Mouse (Mus musculus) gastrocnemius, adult 18-20 months (tissue): ENCODE measurements around the gene Cux2. TPM values are rescaled to one million over a fixed set of nuclear protein-coding genes. Genes with fewer than 3 reads are reported as not detected.

Source experiments
- DNase-seq: peaks from one replicate; pipeline ENCODE4 v3.0.0; 2021; ENCODE audit warnings: low spot score
- total RNA-seq, 2 experiments: library from RNA; stranded (reverse); gene quantifications; 2 replicates each; pipeline ENCODE4 v1.2.3; 2021

Cux2 gene
- total RNA-seq, 2 experiments from 2014 or later, result 4.4 to 4.7 TPM

DNA sequence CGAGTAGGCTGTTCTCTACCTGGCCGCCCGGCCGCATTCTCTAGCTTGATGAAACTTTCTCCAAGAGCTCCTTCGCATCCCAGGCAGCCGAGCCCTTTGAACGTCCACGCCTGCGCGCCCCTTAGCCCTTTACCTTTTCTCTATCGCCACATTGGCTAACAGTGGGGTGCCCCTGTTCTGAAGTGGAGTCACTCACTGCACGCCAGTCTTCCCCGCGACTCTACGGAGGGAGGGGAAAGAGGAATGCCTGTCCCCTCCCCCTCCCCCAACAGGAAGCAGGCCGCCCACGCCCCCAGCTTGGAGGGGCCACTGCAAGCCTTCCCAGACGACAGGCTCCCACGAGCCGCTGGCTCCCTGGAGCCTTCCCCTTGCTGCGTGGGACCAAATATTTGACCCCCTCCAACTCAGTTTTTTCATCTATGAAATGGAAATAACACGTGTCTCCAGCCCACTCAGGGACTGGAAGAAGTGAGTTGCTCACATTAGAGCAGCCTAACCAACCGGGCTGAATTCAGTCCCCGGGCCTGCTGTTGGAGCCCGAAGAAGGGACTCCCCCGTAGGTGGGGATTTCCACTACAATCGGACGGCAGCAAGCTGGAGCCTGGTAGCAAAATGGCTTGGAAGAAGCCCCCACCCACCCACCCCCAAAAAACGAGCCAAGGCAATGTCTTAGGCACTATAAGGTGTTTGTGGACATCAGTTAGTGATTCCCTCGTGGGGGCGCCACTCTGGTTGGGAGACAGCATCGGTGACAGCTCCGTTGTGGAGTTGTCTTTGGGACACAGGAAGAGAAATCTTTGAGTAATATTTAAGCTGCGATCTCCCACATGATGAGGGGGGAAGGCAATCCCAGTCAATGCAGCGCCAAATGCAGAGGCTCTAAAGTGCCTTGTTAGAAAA lies 212.2 kb downstream of the Cux2 start, which contains the start of gene Sh2b3:
Sh2b3 (minus strand) TSS at position 206 of the 900 bp plus-strand sequence.
- peak; percentile 53 for DNase-seq

DNA sequence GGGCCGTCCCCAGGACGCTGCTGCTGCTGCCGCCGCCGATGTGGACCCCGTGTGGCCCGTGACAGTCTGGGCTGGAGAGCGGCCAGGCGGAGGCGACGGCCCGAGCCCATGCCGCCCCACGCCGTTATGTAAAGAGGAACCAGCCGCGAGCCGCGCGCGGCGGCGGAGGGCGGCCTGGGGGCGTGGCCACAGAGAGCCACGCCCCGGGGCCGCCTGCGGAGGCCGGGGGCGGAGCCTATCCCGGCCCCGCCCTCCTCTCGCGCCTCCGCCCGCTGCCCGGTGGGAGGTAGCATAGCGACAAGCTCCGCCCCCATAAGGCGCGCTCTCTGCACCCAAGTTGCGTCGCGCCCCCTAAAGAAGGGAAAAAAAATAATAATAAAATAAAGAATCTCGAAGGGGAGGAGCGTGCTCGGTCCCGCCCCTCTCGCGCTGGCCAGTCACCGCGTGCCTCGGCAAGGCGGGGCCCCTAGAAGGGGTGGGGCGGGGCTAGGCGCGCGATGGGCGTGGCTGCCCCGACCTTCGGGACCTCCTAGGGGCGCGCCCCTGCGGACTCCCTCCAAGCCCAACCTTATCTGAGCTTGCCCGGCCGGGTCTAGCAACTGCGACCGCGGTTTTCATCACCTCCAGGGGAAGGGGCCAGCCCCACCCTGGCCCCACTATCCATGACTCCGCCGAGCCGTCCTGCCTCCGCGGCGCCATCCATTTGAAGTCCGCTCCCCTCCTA lies 213.0 kb downstream of the Cux2 start:
- peak; percentile 91 for DNase-seq

DNA sequence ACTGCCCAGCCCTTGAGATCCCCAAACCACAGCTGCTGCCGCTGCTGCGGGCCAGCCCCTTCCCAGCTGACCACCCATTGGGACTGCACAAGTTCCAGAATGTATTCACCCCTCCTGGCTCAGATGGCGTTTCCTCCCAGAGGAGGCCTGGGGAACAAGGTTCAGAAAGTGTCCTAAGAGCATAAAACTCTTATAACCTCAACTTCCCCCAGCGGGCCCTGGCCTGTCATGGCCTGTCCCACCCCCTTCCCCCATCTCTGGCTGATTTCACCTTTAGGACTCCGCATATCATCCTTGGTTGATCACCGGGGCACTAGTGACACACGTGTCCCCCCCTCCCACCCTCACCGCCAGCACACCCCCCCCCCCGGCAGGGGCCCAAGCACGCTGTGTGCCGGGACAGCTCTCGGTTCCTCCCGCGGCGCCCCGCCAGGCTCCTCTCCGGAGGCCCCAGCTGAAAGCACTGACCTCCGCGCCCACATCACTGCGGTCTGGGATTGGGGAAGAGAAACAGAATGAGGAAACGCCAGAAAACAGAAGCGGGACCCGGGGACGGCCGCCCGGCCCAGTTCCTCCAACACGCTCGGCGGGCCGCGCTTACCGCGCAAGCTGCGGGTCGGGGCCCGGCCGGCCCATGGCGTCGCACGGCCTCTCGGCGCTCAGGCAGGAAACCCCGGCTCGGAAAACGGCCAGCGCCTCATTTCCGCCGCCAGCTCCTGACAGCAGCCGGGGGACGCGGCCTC lies 213.8 kb downstream of the Cux2 start:
- peak; percentile 71 for DNase-seq

DNA sequence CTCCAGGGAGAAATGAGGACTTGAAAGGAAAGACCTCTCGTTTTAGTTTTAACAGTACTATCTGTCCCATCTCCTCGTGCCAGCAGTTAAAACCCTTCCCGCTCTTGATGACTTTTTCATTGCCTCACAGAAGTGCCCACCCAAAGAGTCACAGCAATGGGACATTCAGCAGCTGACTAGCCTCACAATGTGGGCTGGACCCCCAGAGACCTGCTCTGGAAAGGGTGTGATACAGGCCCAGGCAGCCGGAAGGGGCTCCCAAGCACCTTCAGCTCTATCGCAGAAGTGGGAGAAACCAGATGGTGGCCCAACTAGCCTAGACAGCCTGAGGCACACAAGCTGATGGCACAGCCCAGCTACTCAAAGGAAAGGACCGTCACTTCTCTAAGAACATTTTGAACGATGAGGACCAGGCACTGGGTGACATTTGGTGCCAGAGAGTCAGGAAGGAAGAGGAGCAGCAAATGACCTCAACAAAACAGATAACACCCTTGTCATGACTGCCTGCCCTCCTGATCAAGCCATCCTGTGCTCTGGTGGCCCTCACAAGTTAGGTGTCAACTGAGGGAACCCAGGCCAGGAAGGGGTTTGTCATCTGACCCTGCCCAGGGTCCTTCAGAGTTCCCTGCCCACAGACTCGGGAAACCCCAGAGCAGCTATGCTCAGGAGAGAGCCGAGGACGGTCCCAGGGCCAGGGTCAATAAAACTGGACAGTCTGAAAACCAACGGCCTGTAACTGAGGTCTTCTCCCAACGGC lies 214.7 kb downstream of the Cux2 start:
- no peak for DNase-seq

DNA sequence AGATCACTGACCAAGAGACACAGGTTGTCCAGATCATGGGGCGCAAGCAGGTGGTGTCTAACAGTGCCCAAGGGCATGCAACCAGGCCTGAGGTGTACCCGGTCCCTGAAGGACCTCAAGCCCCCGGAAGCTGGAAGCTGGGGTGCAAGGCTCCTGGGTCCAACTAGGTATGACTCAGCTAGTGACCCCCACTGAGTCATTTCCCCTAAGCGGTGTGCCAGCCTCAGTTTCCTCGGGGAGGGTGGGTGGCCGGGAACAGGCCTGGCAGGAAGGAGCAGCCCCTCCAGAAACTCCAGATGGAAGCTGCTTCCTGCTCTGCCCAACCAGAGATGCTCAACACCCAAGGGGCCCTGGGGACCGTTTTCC lies 215.7 kb downstream of the Cux2 start:
- DNase-seq, result no peak

DNA sequence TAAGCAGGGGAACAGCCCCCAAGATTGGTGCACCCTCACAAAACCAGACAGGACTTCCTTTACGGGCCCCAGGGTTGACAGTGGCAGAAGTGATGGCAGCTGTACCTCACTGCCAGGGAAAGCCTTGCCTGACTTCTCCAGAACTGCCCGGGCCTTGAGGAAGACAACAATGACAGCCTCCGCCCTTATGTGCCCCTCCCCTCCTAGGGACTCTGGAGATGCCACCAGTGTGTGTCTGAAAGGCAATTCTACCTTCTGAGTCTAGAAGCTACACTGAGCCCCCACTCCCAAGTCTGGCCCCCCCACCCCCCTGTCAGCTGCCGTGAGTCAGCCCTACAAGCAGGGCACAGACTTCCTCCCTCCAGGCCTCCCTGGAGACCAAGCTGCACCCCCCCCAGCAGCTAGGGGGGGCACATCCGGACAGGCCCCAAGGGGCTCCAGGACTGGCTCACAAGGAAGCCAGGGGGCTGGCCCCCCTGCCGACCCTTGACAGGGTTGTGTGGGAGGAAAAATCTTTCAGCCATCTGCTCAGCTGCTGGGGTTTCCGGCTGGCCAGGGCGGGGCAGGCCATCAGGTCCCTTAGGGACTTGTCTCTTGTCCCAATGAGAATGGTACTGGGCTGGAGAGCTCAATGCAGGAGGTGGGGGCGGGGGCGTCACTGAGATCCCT lies 216.2 kb downstream of the Cux2 start:
- peak; percentile 55 for DNase-seq

DNA sequence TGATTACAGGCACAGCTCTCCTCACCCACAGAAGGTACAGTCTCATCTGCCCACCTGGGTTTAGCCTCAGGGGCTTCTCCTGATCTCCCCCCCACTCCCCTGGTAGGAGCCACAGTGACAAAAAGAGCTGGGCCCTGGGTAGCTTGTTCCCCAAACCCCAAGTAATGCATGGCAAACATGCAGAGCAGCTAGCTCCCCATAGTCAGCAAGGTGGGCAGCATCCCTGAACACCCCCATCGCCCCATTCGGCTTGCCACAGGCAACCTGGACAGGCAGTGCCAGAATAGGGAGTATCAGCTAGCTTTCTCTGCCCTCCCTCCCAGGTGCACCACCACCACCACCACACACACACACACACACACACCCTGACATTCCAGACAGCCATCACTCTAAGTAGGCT lies 216.7 kb downstream of the Cux2 start:
- DNase-seq, result no peak

DNA sequence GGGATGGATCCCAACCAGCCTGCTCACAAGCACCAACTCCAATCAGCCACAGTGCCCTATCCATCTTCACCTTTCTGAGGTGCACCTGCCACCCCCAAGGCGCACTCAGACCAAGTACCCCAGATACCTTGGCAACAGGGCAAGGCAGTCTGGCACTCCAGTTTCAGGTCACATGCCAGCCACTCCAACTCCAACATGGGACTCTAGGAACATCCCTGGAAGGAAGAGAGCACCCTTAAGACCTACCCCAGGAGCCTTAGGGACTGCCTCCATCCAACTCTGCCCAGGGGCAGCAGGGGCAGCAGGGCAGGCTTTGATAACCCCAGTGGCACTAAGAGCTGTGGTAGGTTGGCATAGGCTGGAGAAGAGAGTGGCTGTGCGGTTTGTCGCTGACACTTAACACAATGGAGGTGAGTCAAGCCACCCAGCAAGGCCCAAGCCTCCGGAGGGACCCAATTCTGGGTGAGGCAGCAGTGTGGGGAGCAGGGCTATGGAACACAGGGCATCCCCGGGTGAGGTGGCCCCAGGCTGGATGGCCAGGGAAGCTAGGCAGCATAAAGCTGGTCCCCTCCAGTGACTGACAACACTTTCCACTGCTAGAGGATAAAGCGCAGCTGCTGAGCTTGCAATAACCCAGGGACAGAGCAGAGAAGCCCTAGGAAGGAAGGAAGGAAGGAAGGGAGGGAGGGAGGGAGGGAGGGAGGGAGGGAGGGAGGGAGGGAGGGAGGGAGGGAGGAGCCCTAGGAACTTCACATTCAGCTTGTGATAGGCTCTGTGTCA lies 217.3 kb downstream of the Cux2 start:
- DNase-seq, result no peak

DNA sequence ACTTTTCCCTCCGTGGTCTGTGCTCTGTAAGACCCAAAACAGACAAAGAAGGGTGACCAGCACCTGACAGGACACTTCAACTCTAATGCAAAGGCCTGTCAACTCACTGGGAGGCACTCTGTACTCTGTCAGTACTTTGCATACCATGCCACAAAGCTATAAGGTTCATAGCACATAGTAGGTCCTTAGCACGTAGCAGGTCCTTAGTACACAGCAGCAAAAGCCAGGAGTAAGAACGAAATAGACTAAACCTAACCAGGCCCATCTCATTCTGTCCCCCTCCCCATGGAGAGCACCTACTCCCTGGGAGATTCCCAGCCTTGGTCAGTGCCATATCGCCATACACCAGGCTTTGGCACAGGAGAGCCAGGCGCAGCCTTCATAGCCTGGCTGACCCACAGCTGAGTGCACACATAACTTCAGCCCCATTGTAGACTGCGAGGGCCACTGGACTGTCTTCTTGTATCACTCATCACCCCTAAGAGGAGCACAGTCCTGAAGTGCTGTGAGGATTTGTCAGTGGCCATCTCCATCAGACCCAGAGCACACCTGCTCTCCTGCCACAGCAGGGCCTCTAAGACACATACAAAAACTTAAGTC lies 218.8 kb downstream of the Cux2 start:
- no peak for DNase-seq

DNA sequence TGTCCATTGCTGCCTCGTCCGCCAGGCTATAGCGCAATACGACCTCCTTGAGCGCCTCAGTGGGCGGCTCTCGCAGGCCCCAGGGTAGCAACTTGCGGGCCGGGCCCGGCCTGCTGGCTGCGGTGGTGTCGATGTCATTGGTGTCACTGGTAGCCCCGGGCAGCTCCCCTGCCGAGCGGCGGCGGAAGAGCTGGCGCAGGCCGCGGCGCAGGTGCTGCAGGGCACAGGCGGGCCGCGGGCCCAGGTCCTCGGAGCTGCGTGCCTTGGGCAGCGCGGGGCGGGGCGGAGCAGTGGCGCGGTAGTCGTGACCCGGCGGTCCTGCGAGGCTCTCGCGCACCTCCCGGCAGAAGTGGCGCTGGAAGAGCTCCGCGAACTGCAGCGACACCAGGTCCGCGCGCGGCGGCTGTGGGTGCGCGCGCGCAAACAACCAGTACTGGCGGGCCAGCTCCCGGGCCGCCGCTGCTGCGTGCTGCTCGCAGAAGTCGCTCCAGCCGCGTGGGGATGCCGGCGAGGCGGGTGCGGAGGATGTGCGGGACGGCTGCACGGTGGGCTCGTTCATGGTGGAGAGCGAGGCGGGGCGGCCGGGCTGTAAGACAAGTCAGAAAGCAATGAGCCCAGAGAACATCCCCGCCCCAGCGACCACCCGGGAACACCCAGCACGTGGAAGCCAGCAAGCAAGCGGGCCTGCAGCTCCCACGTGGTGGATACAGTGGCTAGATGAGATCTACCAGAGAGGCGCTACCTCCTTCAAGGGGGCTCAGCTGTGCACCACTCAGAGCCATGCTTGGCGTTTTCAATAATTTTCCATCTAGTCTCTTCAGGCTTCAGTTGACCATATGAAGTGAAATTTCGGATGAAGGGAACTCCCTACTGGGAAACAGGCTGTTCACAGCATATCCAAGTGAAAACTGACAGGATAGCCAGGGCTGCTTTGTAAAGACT lies 221.1 kb downstream of the Cux2 start:
- DNase-seq, result no peak

DNA sequence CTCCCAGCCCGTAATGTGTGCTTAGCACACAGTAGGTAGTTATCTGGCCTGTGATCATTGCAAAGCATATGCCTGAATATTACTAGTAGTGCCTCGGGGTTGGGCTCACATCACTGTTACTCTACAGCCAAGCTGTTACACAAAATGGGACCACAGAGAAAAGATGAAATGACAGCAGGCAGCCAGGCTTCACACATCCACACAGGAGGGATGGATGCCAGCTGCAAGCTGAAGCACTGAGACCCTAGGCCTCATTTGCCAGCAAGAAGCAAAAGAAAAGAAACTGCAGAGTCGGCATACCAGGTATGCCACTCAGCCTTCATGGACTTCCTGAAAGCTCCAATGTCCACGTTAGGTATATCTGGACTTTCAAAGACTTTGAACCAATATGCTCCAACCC lies 222.0 kb downstream of the Cux2 start:
- no peak for DNase-seq

DNA sequence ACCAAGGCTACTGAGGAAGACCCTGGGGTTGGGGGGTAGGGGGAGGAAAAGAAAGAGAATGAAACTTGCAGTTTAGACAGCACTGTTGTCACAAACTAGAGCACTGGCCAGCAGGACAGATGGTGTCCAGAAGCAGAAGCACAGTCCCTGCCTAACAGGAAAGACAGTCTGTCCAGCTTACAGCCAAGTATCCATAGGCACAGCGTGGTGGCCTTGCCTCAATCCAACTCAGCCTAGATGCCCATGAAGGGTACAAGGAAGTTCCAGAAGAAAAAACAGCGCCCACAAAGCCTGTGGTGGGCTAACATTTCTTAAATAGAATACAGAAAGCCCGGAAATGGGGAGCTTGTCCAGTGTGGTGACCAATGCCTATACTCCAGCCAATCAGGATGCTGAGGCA lies 224.3 kb downstream of the Cux2 start:
- DNase-seq, result no peak

DNA sequence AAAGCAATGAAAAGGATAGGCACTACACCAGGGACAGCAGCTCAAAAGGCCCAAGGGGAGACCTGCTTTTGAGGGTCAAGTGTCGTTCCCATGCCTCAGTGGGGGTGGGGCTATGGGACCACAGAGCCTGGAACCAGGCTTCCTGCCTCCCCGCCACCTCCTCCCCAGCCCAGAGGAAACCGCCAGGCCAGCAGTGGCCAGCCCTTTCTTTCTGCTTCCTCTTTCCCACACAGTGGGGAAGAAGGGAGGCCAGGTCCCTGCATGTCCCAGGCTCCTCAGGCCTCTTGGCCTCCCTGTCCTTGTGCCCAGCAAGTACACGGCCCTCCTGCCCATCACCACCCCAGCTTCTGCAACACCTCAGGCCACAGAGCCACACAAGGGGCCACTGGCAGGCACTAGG lies 225.8 kb downstream of the Cux2 start:
- no peak for DNase-seq

DNA sequence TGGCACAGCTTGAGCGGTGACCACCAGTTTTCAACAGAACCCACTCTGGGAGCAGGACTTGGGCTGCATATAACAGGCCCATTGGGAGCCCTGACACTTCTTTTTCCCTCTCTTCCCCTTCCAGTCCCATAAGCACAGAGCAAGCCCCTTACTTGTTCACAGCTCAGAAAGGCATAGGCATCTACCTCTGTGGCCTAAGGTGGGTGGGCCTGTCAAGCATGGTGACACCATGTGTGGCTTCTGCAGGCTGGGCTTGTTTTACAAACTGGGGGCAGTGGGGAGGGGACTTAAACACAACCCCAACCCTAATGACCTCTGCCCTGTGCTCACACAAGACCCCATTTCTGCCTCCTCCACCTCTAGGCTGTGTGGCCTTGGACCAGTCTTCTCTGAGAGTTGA lies 226.2 kb downstream of the Cux2 start:
- no peak for DNase-seq

DNA sequence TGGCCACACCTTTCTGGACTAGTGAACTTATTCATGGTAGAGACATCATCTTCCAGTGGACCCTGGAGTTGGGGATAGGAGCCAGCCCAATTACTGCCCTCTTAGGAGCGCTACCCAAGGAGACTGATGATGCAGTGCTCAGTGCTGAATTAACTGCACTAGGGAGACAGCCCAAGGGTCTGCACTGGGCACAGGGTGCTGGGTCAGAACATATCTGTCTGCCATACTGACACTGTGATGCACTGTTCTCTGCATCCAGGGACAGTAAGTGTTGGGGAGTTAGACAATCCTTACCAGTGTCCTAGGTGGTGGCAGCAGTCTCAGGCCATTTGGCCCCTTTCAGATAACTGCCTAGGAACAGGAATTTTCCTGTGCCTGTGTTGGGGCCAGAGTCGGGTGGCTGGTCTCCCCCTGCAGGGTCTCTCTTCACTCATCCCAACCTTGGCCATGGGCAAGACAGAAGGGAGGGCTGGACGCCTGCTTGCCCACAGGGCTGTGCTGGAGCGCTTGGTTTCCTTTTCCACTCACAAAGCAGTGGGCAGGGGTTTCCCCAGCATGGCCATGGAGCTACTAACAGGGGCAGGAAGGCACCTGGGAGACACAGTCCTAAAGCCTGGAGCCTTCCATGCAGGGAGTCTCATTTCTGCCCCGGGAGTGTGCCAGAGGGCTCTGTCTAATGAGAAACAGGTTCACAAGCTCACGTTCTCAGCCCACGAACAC lies 227.0 kb downstream of the Cux2 start:
- no peak for DNase-seq

DNA sequence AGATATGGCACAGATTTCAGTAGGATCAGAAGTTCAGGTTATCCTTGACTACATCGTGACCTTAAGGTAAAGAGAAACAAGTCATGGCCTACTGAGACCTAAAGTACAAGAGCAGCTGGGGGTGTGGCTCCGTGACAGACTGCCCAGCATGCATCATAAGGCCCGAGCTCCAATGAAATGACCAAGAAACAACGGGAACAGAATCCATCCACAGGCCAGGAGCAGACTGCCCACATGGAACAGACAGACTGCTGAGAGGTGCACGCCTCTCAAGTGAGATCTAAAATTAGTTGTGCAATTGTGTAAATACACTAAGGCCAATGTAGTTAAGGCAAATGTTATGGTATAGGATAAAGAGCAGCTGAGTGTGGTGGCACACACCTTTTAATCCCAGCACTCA lies 228.3 kb downstream of the Cux2 start:
- no peak for DNase-seq

DNA sequence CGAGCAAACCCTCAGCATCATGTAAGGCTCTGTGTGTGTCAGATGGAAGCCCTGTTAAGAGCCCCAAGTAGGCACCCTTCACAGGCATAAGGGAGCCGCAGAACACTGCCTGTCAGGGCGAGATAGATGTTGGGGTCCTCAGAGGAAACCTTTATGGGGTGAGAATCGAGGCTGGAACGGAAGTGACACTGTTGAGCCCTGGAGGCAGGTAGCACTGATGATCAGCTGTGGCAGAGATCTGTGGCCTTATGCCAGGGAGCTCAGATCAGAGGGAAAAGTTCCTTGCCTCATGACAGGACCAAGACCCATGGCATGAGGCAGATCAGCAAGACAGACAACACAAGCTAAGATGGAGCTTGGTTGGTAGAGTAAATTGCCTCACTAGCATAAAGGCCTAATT lies 228.8 kb downstream of the Cux2 start:
- no peak for DNase-seq

DNA sequence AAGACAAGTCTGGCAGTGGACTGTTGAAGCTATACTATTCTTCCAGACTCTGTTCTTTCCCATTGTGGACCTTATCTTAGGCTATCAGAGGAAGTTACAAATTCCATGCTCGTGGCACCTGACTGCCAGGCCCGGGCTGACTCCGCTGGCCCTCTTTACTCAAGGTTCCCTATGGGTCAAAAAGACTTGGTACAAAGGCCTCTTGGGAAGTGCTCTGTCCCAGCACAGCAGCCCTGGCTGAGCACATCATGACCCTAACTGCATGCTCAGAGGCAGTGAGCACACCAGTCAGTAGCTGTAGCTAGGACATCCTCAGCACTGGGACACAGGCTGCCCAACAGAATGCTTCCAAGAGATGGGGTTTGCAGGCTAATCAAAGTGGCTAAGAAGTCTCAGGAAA lies 229.2 kb downstream of the Cux2 start:
- no peak for DNase-seq
